In genomic region chr11:89020681-89021305, GRCm38 (mm10) we compare ENCODE assay signal across 14 mouse cellular contexts. TPM values are rescaled to one million over a fixed set of nuclear protein-coding genes. Genes with fewer than 3 reads are reported as not detected.
DNase-seq lines count a peak whose midpoint lies in the region; ATAC-seq and TF ChIP-seq lines count a peak whose summit lies in the region.
"Had no signal": no experiment of that assay in that cellular context is flagged by ENCODE, and none has a peak within 500 bp of the region (broad histone marks: within the 10 kb centered on the region; RNA-seq: fewer than 3 reads in every experiment).

No protein-coding gene starts in this region.

- 62% methylated on average over 9 of the region's 9 CpGs for WGBS in liver, adult 2 months
- WGBS in liver, embryonic 11.5 days, result 68% methylated on average over 9 of the region's 9 CpGs
- 66% methylated on average over 9 of the region's 9 CpGs for WGBS in liver, postnatal 0 days (ENCODE audit: insufficient replicate concordance)

- H3K4me3 ChIP-seq in liver, adult 2 months (ENCODE audit: insufficient read depth, low read depth, low read length), result no peak overlapping the region
- no peak overlapping the region for H3K4me3 ChIP-seq in liver, embryonic 11.5 days (ENCODE audit: low read depth, low read length)
- no peak overlapping the region for H3K4me3 ChIP-seq in liver, postnatal 0 days (ENCODE audit: low read depth, low read length)
- H3K4me3 ChIP-seq: forebrain, embryonic 15.5 days; kidney, embryonic 15.5 days had no signal

- no peaks in the 10 kb centered on the region for H3K9me3 ChIP-seq in liver, embryonic 11.5 days (ENCODE audit: control insufficient read depth, low read length)
- no peaks in the 10 kb centered on the region for H3K9me3 ChIP-seq in liver, postnatal 0 days (ENCODE audit: low read length)
- H3K9me3 ChIP-seq: forebrain, embryonic 15.5 days; kidney, embryonic 15.5 days had no signal

- peaks cover 32% of the 10 kb centered on the region for H3K36me3 ChIP-seq in liver, adult 2 months (ENCODE audit: control insufficient read depth, insufficient read depth, low read length)
- peaks cover 10% of the 10 kb centered on the region; the same call in 1 of the 2 replicates for H3K36me3 ChIP-seq in liver, embryonic 11.5 days (ENCODE audit: control insufficient read depth, insufficient read depth, low read length)
- H3K36me3 ChIP-seq in liver, postnatal 0 days (replicated peaks; ENCODE audit: insufficient read depth, low read length), result peaks cover 49% of the 10 kb centered on the region
- H3K36me3 ChIP-seq: forebrain, embryonic 15.5 days had no signal

- H3K27me3 ChIP-seq in liver, adult 2 months (ENCODE audit: control insufficient read depth, insufficient read depth, low read length), result no peaks in the 10 kb centered on the region
- no peaks in the 10 kb centered on the region for H3K27me3 ChIP-seq in liver, embryonic 11.5 days (replicated peaks; ENCODE audit: control insufficient read depth, insufficient read depth, low read length)
- H3K27me3 ChIP-seq in liver, postnatal 0 days (ENCODE audit: insufficient read depth, low read length), result no peaks in the 10 kb centered on the region
- H3K27me3 ChIP-seq: forebrain, embryonic 15.5 days; kidney, embryonic 15.5 days had no signal

- TF ChIP-seq CTCF in liver, adult 2 months (IDR thresholded peaks at IDR 0.05; ENCODE audit: low read depth, low read length), result peak; percentile 22; the same call in 1 of the 2 replicates
- peak; percentile 65 for TF ChIP-seq CTCF in liver, postnatal 0 days (IDR thresholded peaks at IDR 0.05; ENCODE audit: low read depth)

- TF ChIP-seq POLR2A in liver, adult 2 months (IDR thresholded peaks at IDR 0.05; ENCODE audit: extremely low read depth, insufficient read depth, low read length), result no peak

- no peak overlapping the region for H3K4me2 ChIP-seq in liver, embryonic 11.5 days
- no peak overlapping the region for H3K4me2 ChIP-seq in liver, postnatal 0 days (ENCODE audit: low read depth, low read length)
- H3K4me2 ChIP-seq: forebrain, embryonic 15.5 days; kidney, embryonic 15.5 days had no signal

- H3K4me1 ChIP-seq in liver, adult 2 months (ENCODE audit: control insufficient read depth, insufficient read depth, low read length), result peaks cover 14% of the 10 kb centered on the region
- H3K4me1 ChIP-seq in liver, embryonic 11.5 days (replicated peaks; ENCODE audit: control insufficient read depth, insufficient read depth, low read length), result peaks cover 53% of the 10 kb centered on the region
- peaks cover 54% of the 10 kb centered on the region for H3K4me1 ChIP-seq in liver, postnatal 0 days (ENCODE audit: insufficient read depth)
- H3K4me1 ChIP-seq: forebrain, embryonic 15.5 days had no signal

- 0 out of 2 replicates have a peak overlapping the region, but pooled peaks have one; percentile 13 for H3K27ac ChIP-seq in liver, adult 2 months (replicated peaks; ENCODE audit: insufficient read depth, low read depth, low read length)
- H3K27ac ChIP-seq in liver, embryonic 11.5 days (ENCODE audit: low read depth, low read length), result no peak overlapping the region
- peak overlapping the region; percentile 44 for H3K27ac ChIP-seq in liver, postnatal 0 days (ENCODE audit: low read depth)
- H3K27ac ChIP-seq: forebrain, embryonic 15.5 days; kidney, embryonic 15.5 days had no signal

- H3K9ac ChIP-seq in liver, adult 2 months (ENCODE audit: low read depth, low read length), result no peak overlapping the region
- H3K9ac ChIP-seq in liver, embryonic 11.5 days (ENCODE audit: low read depth, low read length), result no peak overlapping the region
- no peak overlapping the region for H3K9ac ChIP-seq in liver, postnatal 0 days (replicated peaks)
- H3K9ac ChIP-seq: forebrain, embryonic 15.5 days; kidney, embryonic 15.5 days had no signal

- H3K79me2 ChIP-seq in liver, adult 2 months (ENCODE audit: control insufficient read depth, insufficient read depth, low read length), result 0 out of 2 replicates have a peak, but pooled peaks cover under 1% of the 10 kb centered on the region

- ATAC-seq in liver, embryonic 11.5 days (replicated peaks; ENCODE audit: low FRiP score), result no peak
- peak; percentile 4; the same call in 1 of the 2 replicates for ATAC-seq in liver, postnatal 0 days
- ATAC-seq: forebrain, embryonic 15.5 days had no signal

- peak; percentile 54 for DNase-seq in embryo, embryonic 10 days (ENCODE audit: low spot score)
- DNase-seq in embryo, embryonic 9.5 days (ENCODE audit: extremely low spot score), result no peak
- DNase-seq in liver, adult 2 months (ENCODE audit: extremely low read depth, low read depth, low spot score), result peak; percentile 53
- no peak for DNase-seq in liver, embryonic 11.5 days (ENCODE audit: low spot score)
- peak; percentile 92 for DNase-seq in R1 (ENCODE audit: low read depth, low spot score)
- no peak for DNase-seq in liver, postnatal 0 days
- no peak for DNase-seq in cerebellum, postnatal 14 days
- no peak for DNase-seq in natural killer cell, adult 2 months (ENCODE audit: low spot score in 2 of 2)

- no peak for TF ChIP-seq EP300 in liver, postnatal 0 days (IDR thresholded peaks at IDR 0.05; ENCODE audit: low read depth)

RNA-seq across cellular contexts. Expression of gene Trim25, which starts 21.6 kb away (rescaled TPM):
- 16.2 and 24.1 TPM in 2 replicates for total RNA-seq in liver, adult 2 months (2014; rRNA removed)
- polyA plus RNA-seq in liver, adult 2 months (2012; rRNA removed), result 29.3 and 32.1 TPM in 2 replicates
- 20.6 and 21.1 TPM in 2 replicates for polyA plus RNA-seq in liver, embryonic 11.5 days (2014; fragmentation: Nextera tagmentation; extraction: Ambion mirVana)
- polyA plus RNA-seq in liver, postnatal 0 days (2015; fragmentation: Nextera tagmentation; extraction: Ambion mirVana), result 20.4 and 20.6 TPM in 2 replicates

RNA-seq across cellular contexts. Expression of gene Dgke, which starts 45.9 kb away (rescaled TPM):
- total RNA-seq in liver, adult 2 months (2014; rRNA removed), result 0.74 and 1.1 TPM in 2 replicates
- 0.49 and 0.69 TPM in 2 replicates for polyA plus RNA-seq in liver, adult 2 months (2012; rRNA removed)
- polyA plus RNA-seq in liver, embryonic 11.5 days (2014; fragmentation: Nextera tagmentation; extraction: Ambion mirVana), result 1.8 and 1.9 TPM in 2 replicates
- polyA plus RNA-seq in liver, postnatal 0 days (2015; fragmentation: Nextera tagmentation; extraction: Ambion mirVana), result 0.53 and 0.60 TPM in 2 replicates

RNA-seq across cellular contexts. Expression of gene Coil, which starts 50.7 kb away (rescaled TPM):
- total RNA-seq in liver, adult 2 months (2014; rRNA removed), result 2.6 and 2.7 TPM in 2 replicates
- polyA plus RNA-seq in liver, adult 2 months (2012; rRNA removed), result 1.6 and 2.7 TPM in 2 replicates
- 9.3 and 9.5 TPM in 2 replicates for polyA plus RNA-seq in liver, embryonic 11.5 days (2014; fragmentation: Nextera tagmentation; extraction: Ambion mirVana)
- 2.6 and 2.7 TPM in 2 replicates for polyA plus RNA-seq in liver, postnatal 0 days (2015; fragmentation: Nextera tagmentation; extraction: Ambion mirVana)

RNA-seq across cellular contexts. Expression of gene Gm525, which starts 52.8 kb away (rescaled TPM):
- total RNA-seq in liver, adult 2 months (2014; rRNA removed), result not detected in 2 replicates
- not detected in 2 replicates for polyA plus RNA-seq in liver, adult 2 months (2012; rRNA removed)
- not detected in 2 replicates for polyA plus RNA-seq in liver, embryonic 11.5 days (2014; fragmentation: Nextera tagmentation; extraction: Ambion mirVana)
- 0.31 and 0.39 TPM in 2 replicates for polyA plus RNA-seq in liver, postnatal 0 days (2015; fragmentation: Nextera tagmentation; extraction: Ambion mirVana)
- total RNA-seq: left cerebral cortex, postnatal 25 days had no signal
- polyA plus RNA-seq: C2C12; embryonic facial prominence, embryonic 11.5 days; forebrain, embryonic 15.5 days; kidney, embryonic 15.5 days had no signal

RNA-seq across cellular contexts. Expression of gene Elobl, which starts 54.1 kb away (rescaled TPM):
- total RNA-seq in liver, adult 2 months (2014; rRNA removed), result not detected in 2 replicates
- 1.2 TPM in 1 of 2 replicates, not detected in the other for polyA plus RNA-seq in liver, adult 2 months (2012; rRNA removed)
- polyA plus RNA-seq in liver, embryonic 11.5 days (2014; fragmentation: Nextera tagmentation; extraction: Ambion mirVana), result not detected in 2 replicates
- polyA plus RNA-seq in liver, postnatal 0 days (2015; fragmentation: Nextera tagmentation; extraction: Ambion mirVana), result not detected in 2 replicates
- total RNA-seq: left cerebral cortex, postnatal 25 days had no signal
- polyA plus RNA-seq: C2C12; embryonic facial prominence, embryonic 11.5 days; forebrain, embryonic 15.5 days; heart, embryonic 16.5 days; kidney, embryonic 15.5 days had no signal

Comparison
In these comparisons a context has a peak if more than half of its experiments do, and no peak if none do; other contexts are left out.
1. DNase-seq: peak in embryo, embryonic 10 days (single experiment), liver, adult 2 months (single experiment) and R1 (single experiment); none in embryo, embryonic 9.5 days (single experiment), liver, embryonic 11.5 days (single experiment), liver, postnatal 0 days (single experiment), cerebellum, postnatal 14 days (0 of 2) and natural killer cell, adult 2 months (0 of 2).